Mouse (Mus musculus) adrenal gland, postnatal 10 days (tissue): Measurements from ENCODE around the gene Dcakd. TPM values are rescaled to one million over a fixed set of nuclear protein-coding genes. Genes with fewer than 3 reads are reported as not detected.

Experiments used
- DNase-seq: peaks from one replicate; pipeline ENCODE4 v3.0.0; 2021; ENCODE audit warnings: mixed read lengths
- long read RNA-seq, 2 experiments: library from polyadenylated mRNA; stranded (forward); transcript quantifications; one replicate each; pipeline ENCODE4 v2.0.0; 2021
- total RNA-seq, 2 experiments: library from RNA; stranded (reverse); gene quantifications; 2 replicates each; pipeline ENCODE4 v1.2.3; 2021

The Dcakd gene
- 10 to 100 TPM; 65.6 to 74.8 TPM for total RNA-seq
- long read RNA-seq, experiment 1, transcript Dcakd-201 (5 exons, 1,744 nt): major isoform, 60 of 87 reads
- long read RNA-seq, experiment 1, partial matches to known transcripts: 17 of 87 reads
- long read RNA-seq, experiment 1, other reads (novel, unspliced or antisense): 8 of 87 reads
- long read RNA-seq, experiment 2, transcript Dcakd-201 (5 exons, 1,744 nt): major isoform, 52 of 72 reads
- long read RNA-seq, experiment 2, partial matches to known transcripts: 8 of 72 reads
- long read RNA-seq, experiment 2, other reads (novel, unspliced or antisense): 12 of 72 reads

DNA sequence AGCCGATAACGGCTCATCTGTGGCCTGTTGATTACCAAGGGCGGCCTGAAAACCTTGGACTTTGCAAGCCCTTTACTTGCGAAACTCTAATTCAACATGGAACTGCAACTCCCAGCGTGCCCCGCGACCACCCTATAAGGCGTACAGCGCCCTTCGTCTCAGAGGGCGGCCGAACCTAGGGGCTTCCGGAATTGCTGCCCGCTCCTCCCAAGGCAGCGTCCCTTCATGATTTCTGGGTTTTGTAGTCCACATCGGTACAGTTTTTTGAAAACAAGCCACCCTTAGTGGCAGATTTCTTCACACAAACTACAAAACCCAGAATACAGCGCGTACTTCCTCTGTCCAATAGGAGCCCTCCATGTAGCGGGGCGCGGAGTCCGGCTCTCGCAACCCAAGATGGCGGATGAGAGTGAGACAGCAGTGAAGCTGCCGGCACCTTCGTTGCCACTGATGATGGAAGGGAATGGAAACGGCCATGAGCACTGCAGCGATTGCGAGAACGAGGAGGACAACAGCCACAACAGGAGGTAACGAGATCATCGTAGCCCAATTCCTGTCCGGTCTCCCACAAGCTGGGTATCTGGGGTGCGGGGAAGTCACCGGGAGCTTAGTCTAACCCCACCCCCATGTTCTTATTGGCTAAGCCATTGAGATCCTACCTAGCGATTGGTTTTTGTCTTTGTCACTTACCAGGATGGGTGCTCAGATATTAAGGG lies at the start of gene Dcakd, which contains the start of gene Nmt1:
Dcakd (minus strand) TSS at position 158 of the 716 bp plus-strand sequence.
Nmt1 (plus strand) TSS at position 15 of the 716 bp plus-strand sequence.
- DNase-seq: peak; percentile 93

- no peak for DNase-seq
Observed at GRCm38 (mm10) chr11:103076581-103076980, 48.4 kb upstream of the Dcakd start.

GRCm38 (mm10) chr11:103076010-103076409 lies 47.9 kb upstream of the Dcakd start:
- no peak for DNase-seq

- DNase-seq: no peak
Observed at GRCm38 (mm10) chr11:103074796-103075323, 46.7 kb upstream of the Dcakd start.

DNA sequence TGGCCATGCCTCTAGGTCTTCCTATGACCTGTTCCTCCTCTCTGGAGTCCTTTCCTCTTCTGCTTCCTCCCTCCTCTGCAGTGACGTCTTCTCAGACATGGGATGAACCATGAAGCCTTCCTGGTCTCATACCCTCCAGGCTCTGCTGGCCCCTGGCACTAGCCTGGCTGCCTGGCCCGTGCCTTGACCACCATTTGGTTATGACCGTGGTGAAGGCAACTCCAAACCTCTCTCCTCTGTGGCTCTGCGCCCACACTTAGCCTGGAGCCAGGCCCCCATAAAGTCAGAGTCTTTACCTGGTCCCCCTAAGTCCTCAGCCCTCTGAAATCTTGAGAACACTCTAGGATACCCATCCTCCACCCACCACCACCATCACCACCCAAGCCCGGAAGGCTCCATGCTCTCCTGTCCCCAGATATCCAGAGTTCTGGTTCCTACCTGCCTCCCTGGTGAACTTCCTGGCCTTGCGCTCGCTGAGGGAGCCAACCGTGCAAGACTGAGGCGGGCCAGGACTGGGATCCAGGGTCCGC lies 46.1 kb upstream of the Dcakd start:
- no peak for DNase-seq

GRCm38 (mm10) chr11:103073671-103074070 lies 45.5 kb upstream of the Dcakd start:
- DNase-seq: no peak

- DNase-seq: no peak
Observed at GRCm38 (mm10) chr11:103070322-103070880, 42.3 kb upstream of the Dcakd start.

DNA sequence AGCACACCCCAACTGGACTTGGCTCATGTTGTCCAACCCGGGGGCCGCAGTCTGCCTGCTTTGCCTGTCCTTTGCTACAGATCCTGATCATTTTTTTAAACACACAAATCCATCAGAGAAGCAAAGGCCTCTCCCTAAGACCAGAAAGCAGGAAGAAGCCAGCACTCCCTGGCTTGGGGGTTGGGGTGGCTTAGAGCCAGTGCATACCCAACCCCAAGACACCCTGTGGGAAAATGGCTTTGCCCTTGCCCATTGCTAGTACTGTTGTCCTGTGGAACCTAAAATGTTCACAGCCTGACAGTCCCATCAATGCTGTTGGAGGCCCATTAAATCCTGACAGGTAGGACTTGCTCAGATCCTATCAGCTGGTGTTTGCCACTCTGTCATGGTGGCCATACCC lies 41.6 kb upstream of the Dcakd start:
- no peak for DNase-seq

DNA sequence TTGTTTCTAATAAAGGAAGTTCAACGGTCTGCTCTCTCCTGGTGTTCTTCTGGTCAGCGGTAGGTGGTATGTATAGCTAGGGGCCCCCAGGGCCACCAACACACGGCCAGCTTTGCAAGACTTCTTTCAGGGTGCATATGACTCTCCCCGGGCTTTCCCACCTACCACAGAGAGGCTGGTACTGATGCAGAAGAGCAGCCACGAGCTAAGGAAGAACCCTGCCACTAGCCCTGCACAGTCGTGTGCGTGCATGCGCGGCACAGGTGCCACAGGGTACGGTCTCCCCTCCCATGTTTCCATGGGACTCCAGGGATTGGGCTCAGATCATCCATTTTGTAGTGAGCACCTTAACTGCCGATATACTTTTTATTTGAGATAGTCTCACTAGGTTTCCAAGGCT lies 40.8 kb upstream of the Dcakd start:
- no peak for DNase-seq

DNA sequence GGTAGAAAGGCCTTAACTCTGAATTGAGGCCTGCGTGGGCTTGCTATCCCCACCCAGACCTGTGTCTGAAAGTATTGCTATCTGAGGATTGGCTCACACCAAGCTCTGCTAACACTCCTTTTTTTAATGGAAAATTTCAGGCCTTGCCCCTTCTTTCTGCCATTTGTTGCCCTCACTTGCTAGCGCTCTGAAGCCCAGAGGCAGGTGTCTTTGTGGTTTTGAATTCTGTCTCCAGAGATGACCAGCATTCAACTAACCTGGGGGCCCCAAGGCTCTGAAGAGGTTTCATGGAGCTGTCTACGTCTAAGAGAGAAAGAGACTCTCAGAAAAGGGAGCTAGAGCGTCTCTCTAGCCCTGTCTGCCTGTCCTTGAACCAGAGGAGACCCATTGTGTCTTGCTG lies 40.1 kb upstream of the Dcakd start:
- DNase-seq: no peak

GRCm38 (mm10) chr11:103067457-103068001 lies 39.4 kb upstream of the Dcakd start:
- DNase-seq: peak; percentile 67

DNA sequence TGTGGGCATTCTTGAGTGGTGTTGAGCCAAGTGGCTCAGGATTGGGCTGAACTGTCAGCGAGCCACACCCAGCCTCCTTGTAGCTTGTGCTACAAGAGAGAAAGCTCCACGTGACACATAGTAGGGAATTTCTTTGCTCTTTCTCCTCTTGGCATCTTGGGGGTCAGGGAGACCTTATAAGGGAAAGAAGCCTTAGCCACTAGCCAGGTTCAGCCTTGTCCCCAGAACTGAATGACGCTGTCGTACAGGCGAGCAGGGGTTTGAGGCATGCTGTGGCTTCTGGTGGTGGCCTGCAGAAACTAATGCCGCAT lies 38.9 kb upstream of the Dcakd start:
- DNase-seq: no peak

DNA sequence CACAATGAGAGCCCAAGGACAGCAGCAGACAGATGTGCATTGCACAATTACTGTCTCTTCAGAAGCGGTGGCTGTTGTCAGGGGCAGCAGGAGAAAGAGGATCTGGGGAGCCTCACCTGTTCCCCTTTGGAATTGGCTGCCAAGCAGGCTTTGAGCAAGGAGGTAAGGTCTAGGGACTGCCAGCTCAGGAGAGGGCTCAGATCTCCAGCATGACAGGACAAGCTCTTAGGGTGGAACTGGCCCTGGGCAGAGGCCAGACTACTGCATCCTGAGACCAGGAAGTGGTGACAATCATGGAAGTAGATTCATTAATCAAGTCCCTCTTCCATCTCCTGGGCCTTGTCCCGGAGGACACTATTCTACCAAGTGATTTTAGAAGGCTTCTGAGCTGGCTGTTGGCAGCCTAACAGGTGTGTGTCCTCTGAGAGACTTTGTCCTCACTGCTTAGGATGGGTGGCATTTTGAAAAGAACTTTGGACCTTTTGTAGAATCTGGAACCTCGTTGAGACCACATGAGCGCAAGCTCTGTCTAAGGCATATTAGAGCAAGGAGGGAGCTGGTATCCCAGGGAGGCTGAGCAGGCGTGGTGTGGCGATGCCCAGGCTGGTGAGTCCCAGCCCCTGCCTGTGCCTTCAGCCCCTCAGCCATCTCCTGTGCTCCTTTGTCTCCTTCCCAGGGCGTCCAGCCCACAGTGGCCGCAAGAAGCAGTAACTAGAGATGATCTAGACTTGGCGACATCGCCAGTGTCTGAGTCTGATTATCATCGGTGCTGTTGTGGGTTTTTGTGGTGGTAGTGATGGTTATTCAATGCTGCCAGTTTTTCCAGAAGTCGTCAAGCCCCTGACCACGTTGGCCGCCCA lies 38.3 kb upstream of the Dcakd start:
- no peak for DNase-seq

- no peak for DNase-seq
Observed at GRCm38 (mm10) chr11:103058499-103059085, 30.5 kb upstream of the Dcakd start.

- no peak for DNase-seq
Observed at GRCm38 (mm10) chr11:103056636-103057035, 28.5 kb upstream of the Dcakd start.

- peak; percentile 84 for DNase-seq
Observed at GRCm38 (mm10) chr11:103054798-103055197, 26.7 kb upstream of the Dcakd start.

DNA sequence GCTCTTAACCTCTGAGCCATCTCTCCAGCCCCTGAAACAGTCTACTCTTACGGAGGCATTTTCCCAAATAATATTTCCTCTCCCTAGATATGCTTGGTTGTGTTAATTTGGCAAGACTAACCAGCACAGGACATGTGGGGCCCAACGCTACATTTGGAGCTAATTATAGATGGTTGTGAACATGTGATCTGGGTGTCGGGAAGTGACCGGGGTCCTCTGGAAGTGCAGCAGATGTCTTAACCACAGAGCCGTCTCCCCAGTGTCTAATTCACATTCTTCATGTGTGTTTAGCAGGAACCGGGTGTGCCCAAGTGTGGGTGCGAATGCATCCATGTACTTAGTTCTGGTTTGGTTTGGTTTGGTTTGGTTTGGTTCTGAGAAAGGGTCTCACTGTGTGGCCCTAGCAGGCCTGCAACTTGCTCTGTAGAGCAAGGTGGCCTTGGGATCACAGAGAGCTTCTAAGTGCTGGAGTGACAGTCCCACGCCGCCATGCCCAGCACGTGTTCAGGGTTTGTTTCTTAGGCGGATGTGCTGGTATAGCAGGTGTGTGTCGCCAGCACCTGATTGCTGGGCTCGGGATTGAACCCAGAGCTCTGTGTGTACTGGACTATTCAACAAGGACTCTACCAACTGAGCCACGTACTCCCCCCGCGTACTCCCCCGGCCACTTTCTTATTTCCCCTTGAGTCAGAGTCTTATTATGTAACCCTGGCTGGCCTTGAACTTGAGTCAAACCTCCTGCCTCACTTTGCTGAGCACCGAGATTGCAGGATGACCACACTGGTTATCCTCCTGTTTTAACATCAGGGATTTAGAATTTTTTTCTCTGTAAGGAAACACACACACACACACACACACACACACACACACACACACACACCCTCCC lies 25.3 kb upstream of the Dcakd start:
- DNase-seq: no peak

DNA sequence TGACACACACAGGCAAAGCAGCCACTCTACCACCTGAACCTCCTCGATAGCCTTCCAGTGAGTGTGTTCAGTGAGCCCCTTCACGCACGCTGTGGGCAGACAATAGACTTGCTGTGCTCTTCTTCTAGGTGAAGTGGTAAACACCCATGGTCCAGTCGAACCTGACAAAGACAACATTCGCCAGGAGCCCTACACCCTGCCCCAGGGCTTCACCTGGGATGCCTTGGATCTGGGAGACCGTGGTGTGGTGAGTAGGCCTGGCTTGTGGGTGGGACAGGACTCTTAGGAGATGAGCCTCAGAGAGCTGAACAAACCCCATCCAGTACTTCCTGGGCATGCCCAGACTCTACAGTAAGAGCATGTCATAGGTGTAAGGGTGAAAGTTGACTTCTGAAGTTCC lies 23.9 kb upstream of the Dcakd start:
- DNase-seq: no peak

DNA sequence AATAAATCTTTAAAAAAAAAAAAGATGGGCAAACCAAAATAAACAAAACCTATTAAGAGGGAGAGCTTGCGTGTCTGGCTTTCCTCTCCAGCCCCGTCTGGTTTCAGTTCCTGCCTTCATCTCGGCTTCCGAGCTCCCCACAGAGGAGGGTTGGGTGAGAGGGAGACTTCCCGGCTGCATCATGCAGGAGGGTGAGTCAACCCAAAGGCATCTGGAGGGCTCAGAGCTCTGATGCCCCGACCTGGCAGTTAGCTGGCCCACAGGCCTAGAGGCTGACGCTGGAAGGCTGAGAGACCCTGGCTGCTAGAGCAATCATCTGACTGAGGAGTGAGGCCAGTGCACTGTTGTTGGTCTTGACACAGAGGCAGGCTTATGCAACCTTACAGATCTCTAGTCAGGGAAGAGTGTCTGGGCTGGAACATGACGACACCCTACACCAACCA lies 23.1 kb upstream of the Dcakd start:
- peak; percentile 70 for DNase-seq

- peak; percentile 63 for DNase-seq
Observed at GRCm38 (mm10) chr11:103050153-103050552, 22.0 kb upstream of the Dcakd start.
